Comparison of ENCODE assay signal across 8 mouse cellular contexts in genomic region chr3:108781238-108781883, GRCm38 (mm10). TPM values are rescaled to one million over a fixed set of nuclear protein-coding genes. Genes with fewer than 3 reads are reported as not detected.
DNase-seq lines count a peak whose midpoint lies in the region; ATAC-seq and TF ChIP-seq lines count a peak whose summit lies in the region.

No protein-coding gene starts in this region.

- 0 out of 2 replicates have a peak, but pooled peaks cover 4% of the 10 kb centered on the region for H3K9me3 ChIP-seq in embryonic facial prominence, embryonic 13.5 days
- no peaks in the 10 kb centered on the region for H3K9me3 ChIP-seq in intestine, embryonic 16.5 days (ENCODE audit: control insufficient read depth, low read length)
- no peaks in the 10 kb centered on the region for H3K9me3 ChIP-seq in lung, postnatal 0 days (ENCODE audit: low read length)

- H3K9ac ChIP-seq in embryonic facial prominence, embryonic 13.5 days = no peak overlapping the region
- no peak overlapping the region for H3K9ac ChIP-seq in intestine, embryonic 16.5 days (ENCODE audit: low read depth, low read length)
- H3K9ac ChIP-seq in lung, postnatal 0 days (replicated peaks; ENCODE audit: low read depth) = no peak overlapping the region

- peak; percentile 27; the same call in 1 of the 2 replicates for ATAC-seq in embryonic facial prominence, embryonic 13.5 days (ENCODE audit: insufficient number of reproducible peaks, insufficient read depth, low FRiP score, low TSS enrichment, low read depth)
- peak; percentile 61 for ATAC-seq in intestine, embryonic 16.5 days
- peak; percentile 91 for ATAC-seq in lung, postnatal 0 days

- no peaks in the 10 kb centered on the region for H3K36me3 ChIP-seq in embryonic facial prominence, embryonic 13.5 days
- H3K36me3 ChIP-seq in intestine, embryonic 16.5 days (ENCODE audit: control insufficient read depth, insufficient read depth, low read length) = no peaks in the 10 kb centered on the region
- H3K36me3 ChIP-seq in lung, postnatal 0 days (ENCODE audit: insufficient read depth, low read length) = no peaks in the 10 kb centered on the region

- no peak for TF ChIP-seq CTCF in lung, postnatal 0 days (IDR thresholded peaks at IDR 0.05)

- H3K4me3 ChIP-seq in embryonic facial prominence, embryonic 13.5 days = no peak overlapping the region
- H3K4me3 ChIP-seq in intestine, embryonic 16.5 days (ENCODE audit: low read length) = no peak overlapping the region
- H3K4me3 ChIP-seq in lung, postnatal 0 days (ENCODE audit: low read depth, low read length) = no peak overlapping the region

- peak; percentile 49 for DNase-seq in embryo, embryonic 10 days (ENCODE audit: low spot score)
- no peak for DNase-seq in embryo, embryonic 9.5 days (ENCODE audit: extremely low spot score)
- peak; percentile 99 for DNase-seq in 3T3-L1 (ENCODE audit: low read depth, low spot score)
- DNase-seq in lung, postnatal 0 days (ENCODE audit: low spot score) = peak; percentile 92
- DNase-seq in cerebellum, adult 9-11 months = no peak
- no peak for DNase-seq in cerebellum, adult 18-20 months

- peaks cover 24% of the 10 kb centered on the region for H3K4me1 ChIP-seq in embryonic facial prominence, embryonic 13.5 days
- peaks cover 5% of the 10 kb centered on the region; the same call in 1 of the 2 replicates for H3K4me1 ChIP-seq in intestine, embryonic 16.5 days (ENCODE audit: control insufficient read depth, insufficient read depth, low read length)
- no peaks in the 10 kb centered on the region for H3K4me1 ChIP-seq in lung, postnatal 0 days (ENCODE audit: insufficient read depth, low read depth, low read length)

- TF ChIP-seq EP300 in lung, postnatal 0 days (IDR thresholded peaks at IDR 0.05) = 0 out of 2 replicates have a peak, but pooled peaks have one; percentile 32

- no peaks in the 10 kb centered on the region for H3K27me3 ChIP-seq in embryonic facial prominence, embryonic 13.5 days
- no peaks in the 10 kb centered on the region for H3K27me3 ChIP-seq in intestine, embryonic 16.5 days (replicated peaks; ENCODE audit: control insufficient read depth, insufficient read depth, low read length)
- no peaks in the 10 kb centered on the region for H3K27me3 ChIP-seq in lung, postnatal 0 days (replicated peaks; ENCODE audit: insufficient read depth, low read length)

- peak overlapping the region; percentile 84 for H3K27ac ChIP-seq in embryonic facial prominence, embryonic 13.5 days
- no peak overlapping the region for H3K27ac ChIP-seq in intestine, embryonic 16.5 days (ENCODE audit: low read length)
- no peak overlapping the region for H3K27ac ChIP-seq in lung, postnatal 0 days (ENCODE audit: low read length)

- WGBS in embryonic facial prominence, embryonic 13.5 days = 45% methylated on average over 10 of the region's 10 CpGs
- 66% methylated on average over 10 of the region's 10 CpGs for WGBS in intestine, embryonic 16.5 days
- WGBS in lung, postnatal 0 days = 63% methylated on average over 10 of the region's 10 CpGs

- peak overlapping the region; percentile 9; the same call in 1 of the 2 replicates for H3K4me2 ChIP-seq in embryonic facial prominence, embryonic 13.5 days
- H3K4me2 ChIP-seq in intestine, embryonic 16.5 days (ENCODE audit: low read depth, low read length) = no peak overlapping the region
- H3K4me2 ChIP-seq in lung, postnatal 0 days (replicated peaks; ENCODE audit: low read depth, low read length) = no peak overlapping the region

RNA-seq across cellular contexts. Expression of gene Aknad1, which starts 41.9 kb away (rescaled TPM):
- 0.28 and 0.29 TPM in 2 replicates for polyA plus RNA-seq in embryonic facial prominence, embryonic 13.5 days (2015; fragmentation: Nextera tagmentation; extraction: Ambion mirVana)
- polyA plus RNA-seq in intestine, embryonic 16.5 days (2015; fragmentation: Nextera tagmentation; extraction: Ambion mirVana) = 0.21 and 0.50 TPM in 2 replicates
- polyA plus RNA-seq in lung, postnatal 0 days (2015; fragmentation: Nextera tagmentation; extraction: Ambion mirVana) = 0.10 and 0.21 TPM in 2 replicates

RNA-seq across cellular contexts. Expression of gene Stxbp3, which starts 59.0 kb away (rescaled TPM):
- 39.3 and 40.2 TPM in 2 replicates for polyA plus RNA-seq in embryonic facial prominence, embryonic 13.5 days (2015; fragmentation: Nextera tagmentation; extraction: Ambion mirVana)
- 49.6 and 52.1 TPM in 2 replicates for polyA plus RNA-seq in intestine, embryonic 16.5 days (2015; fragmentation: Nextera tagmentation; extraction: Ambion mirVana)
- 58.1 and 60.6 TPM in 2 replicates for polyA plus RNA-seq in lung, postnatal 0 days (2015; fragmentation: Nextera tagmentation; extraction: Ambion mirVana)

RNA-seq across cellular contexts. Expression of gene Gpsm2, which starts 59.3 kb away (rescaled TPM):
- polyA plus RNA-seq in embryonic facial prominence, embryonic 13.5 days (2015; fragmentation: Nextera tagmentation; extraction: Ambion mirVana) = 64.9 and 71.8 TPM in 2 replicates
- 45.3 and 49.5 TPM in 2 replicates for polyA plus RNA-seq in intestine, embryonic 16.5 days (2015; fragmentation: Nextera tagmentation; extraction: Ambion mirVana)
- polyA plus RNA-seq in lung, postnatal 0 days (2015; fragmentation: Nextera tagmentation; extraction: Ambion mirVana) = 22.9 and 23.7 TPM in 2 replicates

Comparison
In these comparisons a context has a peak if more than half of its experiments do, and no peak if none do; other contexts are left out.
1. DNase-seq: peak in embryo, embryonic 10 days (single experiment), 3T3-L1 (single experiment) and lung, postnatal 0 days (single experiment); none in embryo, embryonic 9.5 days (single experiment), cerebellum, adult 9-11 months (single experiment) and cerebellum, adult 18-20 months (0 of 2).
2. ATAC-seq: peak in every context shown above with its lines; median percentile 91 in lung, postnatal 0 days; 61 in intestine, embryonic 16.5 days; 27 in embryonic facial prominence, embryonic 13.5 days.